Mouse (Mus musculus): ENCODE data around the gene Hist1h2aa.

Hist1h2aa gene

DNA sequence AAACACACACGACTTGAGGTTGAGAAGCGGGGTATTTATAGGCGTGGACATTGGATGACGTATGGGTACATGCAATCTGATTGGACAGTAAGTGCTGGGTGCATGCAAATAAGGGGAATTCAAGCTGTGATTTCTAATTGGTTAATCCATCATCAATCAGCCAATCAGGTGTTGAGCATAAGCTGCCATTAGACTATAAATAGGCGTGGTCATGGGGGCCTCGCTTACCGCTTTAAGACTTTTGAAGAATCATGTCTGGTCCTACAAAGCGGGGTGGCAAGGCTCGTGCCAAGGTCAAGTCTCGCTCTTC is at the start of gene Hist1h2aa:
Hist1h2aa (plus strand) TSS at position 252 of the 310 bp plus-strand sequence.
- no peak for DNase-seq

GRCm38 (mm10) chr13:23885540-23885939 is 48.7 kb upstream of the Hist1h2aa start:
- no peak for DNase-seq

- DNase-seq, result no peak
These were observed 47.1 kb upstream of the Hist1h2aa start for GRCm38 (mm10) chr13:23887026-23887725.

GRCm38 (mm10) chr13:23889011-23889605 is 45.2 kb upstream of the Hist1h2aa start:
- no peak for DNase-seq

DNA sequence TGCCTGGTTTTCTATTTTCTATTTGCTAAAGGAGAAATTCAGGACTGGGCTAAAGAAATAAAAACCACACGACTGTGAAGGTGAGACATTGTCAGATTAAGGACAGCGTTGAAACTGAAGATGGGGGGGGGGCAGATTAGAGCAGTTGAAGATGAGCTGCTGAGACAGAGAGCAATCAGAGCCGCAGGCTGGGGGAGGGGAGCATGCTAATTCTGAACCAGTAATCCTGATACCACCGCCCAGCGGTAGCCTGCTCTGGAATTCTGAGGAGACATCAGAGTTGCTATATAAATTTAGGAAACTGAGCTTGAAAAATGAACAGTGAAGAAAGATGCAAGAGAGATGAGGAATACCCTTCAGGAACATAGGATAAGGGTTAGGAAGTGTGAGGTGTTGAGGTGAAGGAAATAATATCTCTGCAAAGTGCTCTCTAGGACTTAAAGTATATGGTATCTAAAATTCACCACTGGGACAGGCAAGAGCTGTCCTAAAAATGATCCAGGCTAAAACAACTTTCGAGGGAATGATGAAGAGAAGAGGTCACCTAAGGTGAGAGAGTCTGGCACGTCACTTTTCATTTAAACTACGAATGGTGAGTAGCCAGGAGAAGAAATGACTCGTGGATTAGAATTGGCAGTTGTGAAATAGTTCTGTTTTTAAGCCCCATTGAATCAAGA is 41.5 kb upstream of the Hist1h2aa start:
- no peak for DNase-seq

GRCm38 (mm10) chr13:23893269-23893593 is 41.0 kb upstream of the Hist1h2aa start:
- DNase-seq, result no peak

GRCm38 (mm10) chr13:23898242-23898641 is 36.0 kb upstream of the Hist1h2aa start:
- no peak for DNase-seq

GRCm38 (mm10) chr13:23906906-23907305 is 27.4 kb upstream of the Hist1h2aa start:
- DNase-seq, result no peak

DNA sequence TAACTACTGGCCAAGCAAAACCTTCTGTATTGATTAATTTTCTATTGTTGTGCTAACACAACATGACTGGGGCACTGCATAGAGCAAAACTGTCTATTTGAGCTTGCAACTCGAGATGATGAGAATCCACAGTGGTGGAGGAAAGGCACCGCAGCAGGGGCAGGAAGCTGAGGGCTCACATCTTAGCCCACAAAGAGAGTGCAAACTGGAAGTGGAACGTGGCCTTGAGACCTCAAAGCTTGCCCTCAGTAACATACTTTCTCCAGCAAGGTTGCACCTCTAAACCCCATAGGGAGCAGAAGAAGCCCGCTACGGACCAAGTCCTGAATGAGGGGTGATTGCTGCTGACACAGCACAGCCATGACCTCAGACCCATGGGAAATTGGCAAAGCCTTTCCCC is 24.1 kb upstream of the Hist1h2aa start:
- DNase-seq, result no peak

DNA sequence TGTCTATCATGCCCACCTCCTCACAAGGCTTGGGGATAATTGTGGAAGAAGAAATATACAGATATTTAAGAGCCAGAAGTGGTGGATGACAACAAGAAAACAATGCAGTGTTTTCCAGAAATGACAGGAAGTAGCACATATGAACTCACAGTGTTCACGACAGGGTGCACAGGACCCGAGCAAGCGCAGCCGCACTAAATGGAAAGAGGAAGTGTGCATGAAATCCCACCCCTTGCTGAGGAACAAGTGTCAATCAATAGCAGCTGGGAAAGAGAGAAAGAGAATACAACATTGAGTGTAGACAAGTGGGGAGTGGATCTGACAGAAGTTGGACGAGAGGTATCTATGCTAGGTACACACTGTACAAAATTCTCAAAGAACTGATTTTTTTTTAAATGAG is 22.9 kb upstream of the Hist1h2aa start:
- no peak for DNase-seq

- DNase-seq, result no peak
These were observed 20.4 kb upstream of the Hist1h2aa start for GRCm38 (mm10) chr13:23913791-23914306.

- DNase-seq, result no peak
These were observed 19.7 kb upstream of the Hist1h2aa start, which contains the start of gene Slc17a4 for GRCm38 (mm10) chr13:23914376-23915167. Gene Slc17a4 (minus strand): TSS chr13:23915009.

- DNase-seq, result no peak
These were observed 18.1 kb upstream of the Hist1h2aa start for GRCm38 (mm10) chr13:23916132-23916531.

GRCm38 (mm10) chr13:23917674-23918073 is 16.6 kb upstream of the Hist1h2aa start:
- DNase-seq, result no peak

GRCm38 (mm10) chr13:23925792-23926191 is 8.5 kb upstream of the Hist1h2aa start:
- DNase-seq, result no peak

DNA sequence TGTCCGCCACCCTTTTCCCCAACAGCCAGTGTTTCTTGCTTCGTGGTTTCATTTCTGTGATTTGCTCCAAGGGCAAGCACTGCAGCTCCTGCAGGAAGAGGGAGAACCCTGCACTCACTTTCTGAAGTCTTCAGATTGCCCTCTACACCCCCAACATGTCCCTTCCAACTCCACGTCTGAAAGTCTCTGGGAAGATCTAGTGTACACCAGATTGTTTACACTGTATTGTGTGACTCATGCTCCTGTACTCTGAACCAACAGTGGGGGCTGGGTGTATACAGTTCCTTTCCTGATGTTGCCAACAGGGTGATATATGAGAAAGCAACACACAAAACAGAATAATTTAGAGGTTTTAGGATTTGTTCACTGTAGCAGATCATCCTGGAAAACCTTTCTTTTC is 5.6 kb upstream of the Hist1h2aa start:
- no peak for DNase-seq

GRCm38 (mm10) chr13:23930461-23930860 is 3.8 kb upstream of the Hist1h2aa start:
- DNase-seq, result no peak

DNA sequence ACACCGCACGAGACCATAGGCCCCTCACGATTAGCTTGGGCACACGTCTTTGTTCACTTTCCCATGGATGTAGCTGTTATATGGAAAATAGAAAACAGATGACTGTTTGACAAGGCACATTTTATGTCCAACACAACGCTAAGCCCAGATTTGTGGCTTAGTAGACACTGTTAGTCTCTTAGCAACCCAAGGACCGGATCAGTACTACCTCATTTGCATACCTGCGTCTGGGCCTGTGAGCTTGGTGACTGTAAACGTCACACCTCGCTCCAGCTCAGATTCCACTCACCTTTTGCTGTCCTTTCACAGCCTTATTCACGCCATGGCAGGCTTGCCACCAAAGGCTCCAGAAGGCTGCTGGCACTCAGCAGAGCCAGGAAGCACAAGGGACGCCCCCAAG is 3.4 kb upstream of the Hist1h2aa start:
- no peak for DNase-seq

DNA sequence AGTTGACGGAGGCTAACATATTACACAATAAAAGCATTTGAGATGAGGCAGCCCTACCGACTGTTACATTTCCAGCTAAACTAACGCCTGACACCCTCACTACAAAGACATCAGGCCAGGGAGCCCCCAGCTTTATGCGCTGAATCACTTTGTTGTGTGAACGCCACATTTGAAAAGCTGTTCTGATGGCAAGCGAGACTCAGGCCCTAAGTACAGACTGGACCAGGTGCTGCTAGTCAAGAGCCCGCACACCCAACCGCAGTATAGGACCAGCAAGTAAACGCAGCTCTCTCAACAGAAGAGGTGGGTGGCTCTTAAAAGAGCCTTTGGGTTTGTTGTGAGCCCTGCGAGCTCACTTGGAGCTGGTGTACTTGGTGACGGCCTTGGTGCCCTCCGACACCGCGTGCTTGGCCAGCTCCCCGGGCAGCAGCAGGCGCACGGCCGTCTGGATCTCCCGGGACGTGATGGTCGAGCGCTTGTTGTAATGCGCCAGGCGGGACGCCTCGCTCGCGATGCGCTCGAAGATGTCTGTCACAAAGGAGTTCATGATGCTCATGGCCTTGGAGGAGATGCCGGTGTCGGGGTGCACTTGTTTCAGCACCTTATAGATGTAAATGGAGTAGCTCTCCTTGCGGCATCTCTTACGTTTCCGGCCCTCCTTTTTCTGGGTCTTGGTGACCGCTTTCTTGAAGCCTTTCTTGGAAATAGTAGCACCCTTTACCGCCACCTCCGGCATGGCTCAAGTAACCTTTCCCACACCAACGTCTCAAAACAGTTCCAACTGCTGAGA is 646 bp upstream of the Hist1h2aa start, which contains the start of gene Hist1h2ba:
Hist1h2ba (minus strand) TSS at position 736 of the 790 bp plus-strand sequence.
- DNase-seq, result no peak

DNA sequence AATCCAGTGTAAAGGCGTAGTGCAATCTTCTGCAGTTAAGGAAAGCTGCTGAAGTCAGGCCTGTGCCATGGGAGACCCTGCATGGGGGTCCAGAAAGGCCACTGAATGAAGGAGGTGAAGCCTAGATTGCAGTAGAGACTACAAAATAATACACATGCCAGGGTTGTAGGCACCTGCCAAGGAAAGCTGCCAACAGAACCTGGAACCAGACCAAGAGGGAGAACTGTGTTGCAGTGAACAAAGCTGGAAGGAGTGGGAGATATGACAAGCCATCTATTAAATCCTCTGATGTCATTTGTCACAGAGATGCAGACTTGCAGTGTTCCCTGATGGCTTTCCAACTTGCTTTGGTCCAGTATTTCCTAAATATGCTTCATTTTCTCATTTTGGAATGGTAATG is 4.4 kb downstream of the Hist1h2aa start:
- DNase-seq, result peak; percentile 9

GRCm38 (mm10) chr13:23940291-23940690 is 6.0 kb downstream of the Hist1h2aa start:
- DNase-seq, result no peak

- DNase-seq, result no peak
These were observed 8.6 kb downstream of the Hist1h2aa start for GRCm38 (mm10) chr13:23942861-23943260.
